In the genomic region with DNA sequence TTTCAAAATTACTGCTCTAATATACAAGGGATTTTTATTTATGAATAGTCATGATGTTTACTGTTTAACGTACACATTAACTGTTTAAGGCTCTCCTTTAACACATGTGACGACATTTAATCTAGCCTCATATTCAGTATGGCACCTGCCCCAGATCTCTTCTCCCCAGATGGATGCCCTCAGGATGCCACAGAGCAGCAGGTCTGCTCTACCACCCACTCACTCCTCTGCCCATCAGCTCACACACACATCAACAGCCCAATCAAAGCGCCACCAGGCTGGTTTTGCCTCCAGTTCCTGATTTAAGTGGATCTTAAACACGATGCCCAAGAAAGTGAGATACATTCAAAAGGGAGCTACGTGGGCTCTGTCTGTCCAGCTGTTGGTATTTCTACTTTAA, we compare ENCODE assay signal across 21 mouse cellular contexts. TPM values are rescaled to one million over a fixed set of nuclear protein-coding genes. Genes with fewer than 3 reads are reported as not detected.
DNase-seq lines count a peak whose midpoint lies in the region; ATAC-seq and TF ChIP-seq lines count a peak whose summit lies in the region.
"Had no signal": no experiment of that assay in that cellular context is flagged by ENCODE, and none has a peak within 500 bp of the region (broad histone marks: within the 10 kb centered on the region; RNA-seq: fewer than 3 reads in every experiment).

No protein-coding gene starts in this region.

- H3K27me3 ChIP-seq in cerebellum, adult 2 months (ENCODE audit: control insufficient read depth, insufficient read depth, low read length): no peaks in the 10 kb centered on the region
- 0 out of 2 replicates have a peak, but pooled peaks cover 2% of the 10 kb centered on the region for H3K27me3 ChIP-seq in intestine, embryonic 14.5 days (replicated peaks; ENCODE audit: control insufficient read depth, insufficient read depth, low read length)
- H3K27me3 ChIP-seq in intestine, embryonic 16.5 days (replicated peaks; ENCODE audit: control insufficient read depth, insufficient read depth, low read length): no peaks in the 10 kb centered on the region
- H3K27me3 ChIP-seq in midbrain, embryonic 10.5 days (ENCODE audit: low read depth, poor library complexity, severe bottlenecking): no peaks in the 10 kb centered on the region
- H3K27me3 ChIP-seq in midbrain, postnatal 0 days (ENCODE audit: insufficient read depth, low read length): no peaks in the 10 kb centered on the region
- H3K27me3 ChIP-seq: CH12.LX; embryonic facial prominence, embryonic 13.5 days; hindbrain, embryonic 12.5 days; Patski had no signal

- H3K4me1 ChIP-seq in cerebellum, adult 2 months (ENCODE audit: control insufficient read depth, insufficient read depth, low read length): peaks cover 66% of the 10 kb centered on the region
- H3K4me1 ChIP-seq in intestine, embryonic 14.5 days (replicated peaks; ENCODE audit: control insufficient read depth, insufficient read depth, low read length): peaks cover 43% of the 10 kb centered on the region
- peaks cover 26% of the 10 kb centered on the region for H3K4me1 ChIP-seq in intestine, embryonic 16.5 days (ENCODE audit: control insufficient read depth, insufficient read depth, low read length)
- H3K4me1 ChIP-seq in midbrain, embryonic 10.5 days: peaks cover 97% of the 10 kb centered on the region
- H3K4me1 ChIP-seq in midbrain, postnatal 0 days (ENCODE audit: insufficient read depth, low read length): peaks cover 17% of the 10 kb centered on the region

- WGBS in cerebellum, adult 2 months: 13% methylated on average over 5 of the region's 5 CpGs
- WGBS in intestine, embryonic 14.5 days: 79% methylated on average over 5 of the region's 5 CpGs
- 86% methylated on average over 5 of the region's 5 CpGs for WGBS in intestine, embryonic 16.5 days
- WGBS in midbrain, embryonic 10.5 days: 94% methylated on average over 5 of the region's 5 CpGs
- 94% methylated on average over 5 of the region's 5 CpGs for WGBS in midbrain, postnatal 0 days

- no peak for TF ChIP-seq POLR2A in cerebellum, adult 2 months (IDR thresholded peaks at IDR 0.05; ENCODE audit: borderline replicate concordance, insufficient read depth, low read length)

- peak; percentile 50 to 69 for DNase-seq in cerebellum, adult 2 months
- no peak for DNase-seq in cerebellum, postnatal 4 days (ENCODE audit: low spot score in 2 of 2)
- no peak for DNase-seq in intestine, embryonic 14.5 days (ENCODE audit: low spot score)
- DNase-seq in midbrain, embryonic 10.5 days (ENCODE audit: low spot score): no peak
- no peak for DNase-seq in midbrain, postnatal 0 days (ENCODE audit: low spot score)
- DNase-seq: adrenal gland, postnatal 14 days; gastrocnemius, postnatal 10 days; heart, adult 18-20 months; heart, postnatal 10 days; heart, postnatal 4 days had no signal

- H3K4me2 ChIP-seq in intestine, embryonic 14.5 days (ENCODE audit: low read length): no peak overlapping the region
- H3K4me2 ChIP-seq in intestine, embryonic 16.5 days (ENCODE audit: low read depth, low read length): no peak overlapping the region
- H3K4me2 ChIP-seq in midbrain, postnatal 0 days (ENCODE audit: low read depth, low read length, poor library complexity, severe bottlenecking): no peak overlapping the region
- H3K4me2 ChIP-seq: embryonic facial prominence, embryonic 13.5 days; forebrain, embryonic 12.5 days; hindbrain, embryonic 12.5 days had no signal

- no peaks in the 10 kb centered on the region for H3K9me3 ChIP-seq in intestine, embryonic 14.5 days (ENCODE audit: control insufficient read depth, low read length)
- H3K9me3 ChIP-seq in intestine, embryonic 16.5 days (ENCODE audit: control insufficient read depth, low read length): no peaks in the 10 kb centered on the region
- no peaks in the 10 kb centered on the region for H3K9me3 ChIP-seq in midbrain, embryonic 10.5 days (replicated peaks)
- no peaks in the 10 kb centered on the region for H3K9me3 ChIP-seq in midbrain, postnatal 0 days (ENCODE audit: low read length)
- H3K9me3 ChIP-seq: embryonic facial prominence, embryonic 13.5 days; forebrain, embryonic 12.5 days; heart, embryonic 10.5 days; hindbrain, embryonic 12.5 days had no signal

- H3K9ac ChIP-seq in intestine, embryonic 14.5 days (ENCODE audit: low read length): no peak overlapping the region
- no peak overlapping the region for H3K9ac ChIP-seq in intestine, embryonic 16.5 days (ENCODE audit: low read depth, low read length)
- H3K9ac ChIP-seq in midbrain, postnatal 0 days (replicated peaks; ENCODE audit: low read length, poor library complexity, severe bottlenecking): no peak overlapping the region
- H3K9ac ChIP-seq: embryonic facial prominence, embryonic 13.5 days; forebrain, embryonic 12.5 days; hindbrain, embryonic 12.5 days had no signal

- no peaks in the 10 kb centered on the region for H3K36me3 ChIP-seq in intestine, embryonic 14.5 days (ENCODE audit: control insufficient read depth, insufficient read depth, low read length)
- H3K36me3 ChIP-seq in intestine, embryonic 16.5 days (ENCODE audit: control insufficient read depth, insufficient read depth, low read length): no peaks in the 10 kb centered on the region
- peaks cover 34% of the 10 kb centered on the region for H3K36me3 ChIP-seq in midbrain, embryonic 10.5 days
- 0 out of 2 replicates have a peak, but pooled peaks cover 3% of the 10 kb centered on the region for H3K36me3 ChIP-seq in midbrain, postnatal 0 days (ENCODE audit: insufficient read depth, low read length)
- H3K36me3 ChIP-seq: embryonic facial prominence, embryonic 13.5 days; heart, embryonic 10.5 days had no signal

- no peak for ATAC-seq in intestine, embryonic 14.5 days (replicated peaks; ENCODE audit: low FRiP score, low TSS enrichment, low read depth)
- no peak for ATAC-seq in intestine, embryonic 16.5 days
- ATAC-seq in midbrain, postnatal 0 days (ENCODE audit: low FRiP score): no peak
- ATAC-seq: activated CD4-positive, CD25-positive, alpha-beta regulatory T cell, adult 4 months; forebrain, embryonic 16.5 days; hindbrain, embryonic 16.5 days; inflammation-experienced regulatory T-cells, adult 6 months; Patski had no signal

- H3K4me3 ChIP-seq in cerebellum, adult 2 months (replicated peaks; ENCODE audit: insufficient read depth, low read depth, low read length): no peak overlapping the region
- H3K4me3 ChIP-seq in intestine, embryonic 14.5 days (ENCODE audit: low read depth, low read length): no peak overlapping the region
- H3K4me3 ChIP-seq in intestine, embryonic 16.5 days (ENCODE audit: low read length): no peak overlapping the region
- no peak overlapping the region for H3K4me3 ChIP-seq in midbrain, embryonic 10.5 days
- no peak overlapping the region for H3K4me3 ChIP-seq in midbrain, postnatal 0 days (ENCODE audit: low read depth, low read length)
- H3K4me3 ChIP-seq: embryonic facial prominence, embryonic 13.5 days; forebrain, embryonic 12.5 days; heart, embryonic 10.5 days; hindbrain, embryonic 12.5 days had no signal

- TF ChIP-seq CTCF in cerebellum, adult 2 months (IDR thresholded peaks at IDR 0.05; ENCODE audit: borderline replicate concordance, insufficient read depth, low read depth, low read length): no peak
- no peak for TF ChIP-seq CTCF in midbrain, postnatal 0 days (IDR thresholded peaks at IDR 0.05)

- H3K27ac ChIP-seq in cerebellum, adult 2 months (ENCODE audit: insufficient read depth, low read length): peak overlapping the region; percentile 82; the same call in 1 of the 2 replicates
- 0 out of 2 replicates have a peak overlapping the region, but pooled peaks have one; percentile 14 for H3K27ac ChIP-seq in intestine, embryonic 14.5 days (ENCODE audit: low read depth)
- H3K27ac ChIP-seq in intestine, embryonic 16.5 days (ENCODE audit: low read length): no peak overlapping the region
- H3K27ac ChIP-seq in midbrain, embryonic 10.5 days (replicated peaks): peak overlapping the region; percentile 42; the same call in 1 of the 2 replicates
- no peak overlapping the region for H3K27ac ChIP-seq in midbrain, postnatal 0 days (ENCODE audit: low read depth, low read length)
- H3K27ac ChIP-seq: embryonic facial prominence, embryonic 13.5 days; forebrain, embryonic 12.5 days; heart, embryonic 10.5 days; hindbrain, embryonic 12.5 days had no signal

RNA-seq across cellular contexts. Expression of a gene that starts 41.1 kb away (rescaled TPM):
- 106 and 115 TPM in 2 replicates for polyA plus RNA-seq in cerebellum, adult 2 months (2012; rRNA removed)
- 11.7 and 14.6 TPM in 2 replicates for polyA plus RNA-seq in intestine, embryonic 14.5 days (2014; fragmentation: Nextera tagmentation; extraction: Ambion mirVana)
- 4.0 and 4.1 TPM in 2 replicates for polyA plus RNA-seq in intestine, embryonic 16.5 days (2015; fragmentation: Nextera tagmentation; extraction: Ambion mirVana)
- polyA plus RNA-seq in midbrain, embryonic 10.5 days (2016; fragmentation: Nextera tagmentation; extraction: Ambion mirVana): 45.9 and 65.2 TPM in 2 replicates
- 15.7 and 25.2 TPM in 2 replicates for total RNA-seq in midbrain, postnatal 0 days (2014; rRNA removed)
- polyA plus RNA-seq in midbrain, postnatal 0 days (2015; fragmentation: Nextera tagmentation; extraction: Ambion mirVana): 9.5 and 10.8 TPM in 2 replicates
- total RNA-seq: CH12.LX had no signal
- polyA plus RNA-seq: activated CD4-positive, CD25-positive, alpha-beta regulatory T cell, adult 4 months had no signal

Comparison
In these comparisons a context has a peak if more than half of its experiments do, and no peak if none do; other contexts are left out.
1. DNase-seq: peak in cerebellum, adult 2 months (2 of 2); none in cerebellum, postnatal 4 days (0 of 2), intestine, embryonic 14.5 days (single experiment), midbrain, embryonic 10.5 days (single experiment) and midbrain, postnatal 0 days (single experiment).
2. H3K27ac ChIP-seq: peak in cerebellum, adult 2 months (single experiment), intestine, embryonic 14.5 days (single experiment) and midbrain, embryonic 10.5 days (single experiment); none in intestine, embryonic 16.5 days (single experiment) and midbrain, postnatal 0 days (single experiment).